Mouse (Mus musculus) frontal cortex, postnatal 10 days (tissue): ENCODE measurements at regions not wholly inside any gene's neighbourhood (a gene's known extent, or its start where the extent isn't known, plus 50 kb on each side); places are given as distances from the start of the nearest gene placed in this dataset.
"Not testable (repeated sequence)": the region's sequence is repeated elsewhere in the genome, so short reads cannot be mapped to it uniquely, and the experiment has no call there.

Source experiments
- DNase-seq, 2 experiments: peaks; one replicate each; pipeline ENCODE4 v3.0.0; 2022; ENCODE audit warnings: low spot score in 2 of 2, mixed read lengths in 1 of 2

DNA sequence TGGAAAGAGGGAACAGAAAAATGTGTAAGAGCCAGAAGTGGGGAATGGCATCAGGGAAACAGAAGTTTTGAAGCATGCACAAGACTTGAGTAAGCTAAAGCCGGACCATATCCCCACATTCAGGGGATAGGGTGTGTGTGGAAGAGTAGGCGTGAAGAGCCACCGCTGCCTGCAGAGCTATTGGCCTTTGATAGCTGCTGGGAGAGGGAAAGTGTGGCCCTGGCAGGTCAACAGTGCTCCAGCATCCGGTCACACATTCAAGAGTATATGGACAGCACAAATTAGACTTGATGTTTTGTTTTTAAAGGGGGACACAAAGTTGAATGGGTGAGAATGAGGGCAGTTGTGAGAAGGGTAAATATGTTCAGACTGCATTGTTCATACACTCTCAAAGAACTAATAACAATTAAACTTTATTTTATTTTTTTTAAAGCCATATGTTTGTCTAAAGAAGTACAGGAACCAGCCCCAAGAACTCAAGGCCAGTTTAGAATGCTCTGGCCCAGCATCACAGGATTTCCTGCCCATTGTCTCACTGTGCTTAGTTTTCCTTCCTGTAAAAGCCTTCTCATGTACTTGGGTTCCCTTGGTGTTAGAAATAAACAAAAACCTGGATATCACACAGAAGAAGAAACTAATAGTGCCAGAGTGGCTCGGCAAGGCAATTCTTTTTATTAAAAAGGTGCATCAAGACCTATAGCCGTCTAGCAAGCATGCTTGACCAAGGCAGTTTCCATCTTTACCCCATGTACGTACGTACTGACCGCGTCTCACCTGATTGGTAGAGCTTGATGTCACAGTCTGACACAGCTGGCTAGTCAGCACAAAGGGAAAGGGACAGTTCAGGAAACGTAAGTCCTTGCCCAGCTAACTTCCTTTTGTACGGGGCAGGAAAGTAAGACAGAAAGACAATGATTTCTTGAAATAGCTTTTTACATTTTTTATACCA lies 144.6 kb upstream of the Rbbp6 start:
- DNase-seq = no peak

DNA sequence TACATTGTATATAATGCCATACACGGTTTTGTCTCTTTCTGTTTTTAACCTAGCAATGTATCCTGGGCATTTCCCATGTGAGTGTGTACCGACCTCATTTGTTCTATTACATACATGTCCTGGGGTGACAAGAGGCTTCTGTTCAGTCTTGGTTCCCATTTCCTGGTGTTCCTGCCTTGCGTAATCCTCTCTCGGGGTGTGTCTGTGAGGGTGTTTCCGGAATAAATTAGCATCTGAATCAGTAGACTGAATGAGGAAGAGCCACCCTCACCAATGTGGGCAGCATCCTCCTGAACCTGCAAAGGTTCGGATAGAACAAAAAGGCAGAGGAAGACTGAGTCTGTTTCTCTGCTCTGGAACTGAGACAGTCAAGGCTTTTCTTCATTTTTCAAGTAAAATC lies 142.1 kb upstream of the Rbbp6 start:
- no peak for DNase-seq

DNA sequence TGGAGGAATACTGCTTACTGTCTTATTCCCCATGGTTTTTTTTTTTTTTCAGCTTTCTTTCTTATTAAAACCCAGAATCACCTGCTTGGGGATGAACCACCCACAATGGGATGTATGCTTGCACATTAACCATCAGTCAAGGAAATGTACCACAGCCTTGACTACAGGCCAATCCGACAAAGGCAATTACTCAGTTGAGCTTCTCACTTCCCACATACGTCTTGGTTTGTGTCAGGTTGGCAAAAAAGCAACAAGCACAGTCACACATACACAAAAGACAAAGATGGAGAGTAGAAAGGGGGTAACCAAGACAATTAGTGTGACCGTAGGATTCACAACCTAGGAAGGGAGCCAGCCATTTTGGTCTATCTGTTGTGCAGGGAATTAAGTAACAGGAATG lies 126.4 kb upstream of the Rbbp6 start:
- no peak for DNase-seq

DNA sequence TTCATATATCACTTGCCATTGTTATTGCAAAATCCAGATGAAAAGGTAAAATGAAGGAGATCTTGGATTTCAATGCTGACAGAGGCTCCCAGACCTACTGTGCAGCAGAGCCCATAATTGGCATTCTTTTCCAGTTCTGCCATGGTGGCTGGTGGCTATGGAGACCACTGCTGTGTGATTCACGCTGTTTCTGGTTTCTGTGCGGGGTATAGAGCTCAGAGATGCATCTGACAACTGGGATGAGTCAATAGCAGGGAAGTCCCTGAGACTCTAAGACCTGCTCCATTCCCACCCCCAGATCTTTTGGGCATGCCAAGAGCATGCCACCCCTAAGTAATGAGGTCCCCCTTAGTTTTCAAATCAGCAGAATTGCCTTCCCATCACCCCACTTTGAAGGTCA lies 120.7 kb upstream of the Rbbp6 start:
- no peak for DNase-seq

DNA sequence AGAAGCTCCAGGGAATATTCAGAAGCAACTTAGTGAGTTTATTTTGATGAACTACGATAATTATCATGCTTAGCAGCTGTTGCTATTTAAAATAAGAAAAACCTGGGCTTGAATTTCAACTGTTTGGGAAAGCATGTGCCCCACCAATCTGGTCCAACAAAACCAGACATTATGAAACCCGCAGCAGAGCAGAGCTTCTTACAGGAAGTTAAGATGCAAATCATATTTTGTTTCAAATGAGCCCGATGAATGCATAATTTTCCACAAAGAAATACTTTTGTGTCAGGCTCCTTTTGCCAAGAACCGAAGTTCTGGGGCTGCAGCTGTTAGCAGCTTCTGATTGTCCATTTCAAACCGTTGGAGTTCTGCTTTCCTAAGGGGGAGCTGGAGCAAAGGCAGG lies 118.1 kb upstream of the Rbbp6 start:
- DNase-seq = peak in 1 of 2 experiments; percentile 22

DNA sequence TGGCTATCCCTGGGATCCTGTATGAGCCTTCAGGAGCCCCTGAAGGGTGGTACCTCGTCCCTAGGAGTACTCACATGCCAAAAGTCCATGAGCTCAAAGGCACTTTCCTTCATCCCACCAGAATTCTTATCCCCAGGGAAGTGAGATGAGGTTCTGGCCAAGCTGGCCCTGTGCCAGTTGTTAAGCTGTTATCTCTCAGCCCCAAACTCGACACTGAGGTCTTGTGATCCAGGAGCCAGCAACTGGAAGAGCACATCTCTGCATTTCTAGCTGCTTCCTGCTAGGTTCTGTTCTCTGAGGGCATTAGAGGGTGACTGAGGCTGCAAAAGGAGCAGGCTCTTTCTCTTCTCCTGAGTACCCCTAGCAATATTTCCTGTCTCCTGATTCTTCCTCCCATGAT lies 92.1 kb upstream of the Rbbp6 start:
- DNase-seq = no peak

DNA sequence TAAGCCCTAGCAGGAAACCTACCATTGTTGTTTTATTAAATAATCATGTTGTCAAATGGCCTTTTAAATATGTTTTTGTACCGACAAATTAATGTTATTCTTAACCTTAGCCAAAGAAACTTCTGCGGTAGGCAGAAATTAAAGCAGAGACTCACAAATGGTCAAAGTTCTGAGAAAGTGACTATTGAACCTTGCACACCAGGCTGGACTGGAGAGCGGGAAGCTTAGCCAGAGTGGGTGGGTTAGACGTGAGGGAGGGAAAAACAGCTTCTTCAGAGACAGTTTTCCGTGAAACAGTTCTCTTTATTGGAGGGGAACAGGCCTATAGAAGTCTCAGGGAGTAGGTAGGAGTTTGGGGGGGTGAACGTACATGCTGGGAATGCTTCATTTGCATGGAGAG lies 89.2 kb upstream of the Rbbp6 start:
- no peak for DNase-seq

DNA sequence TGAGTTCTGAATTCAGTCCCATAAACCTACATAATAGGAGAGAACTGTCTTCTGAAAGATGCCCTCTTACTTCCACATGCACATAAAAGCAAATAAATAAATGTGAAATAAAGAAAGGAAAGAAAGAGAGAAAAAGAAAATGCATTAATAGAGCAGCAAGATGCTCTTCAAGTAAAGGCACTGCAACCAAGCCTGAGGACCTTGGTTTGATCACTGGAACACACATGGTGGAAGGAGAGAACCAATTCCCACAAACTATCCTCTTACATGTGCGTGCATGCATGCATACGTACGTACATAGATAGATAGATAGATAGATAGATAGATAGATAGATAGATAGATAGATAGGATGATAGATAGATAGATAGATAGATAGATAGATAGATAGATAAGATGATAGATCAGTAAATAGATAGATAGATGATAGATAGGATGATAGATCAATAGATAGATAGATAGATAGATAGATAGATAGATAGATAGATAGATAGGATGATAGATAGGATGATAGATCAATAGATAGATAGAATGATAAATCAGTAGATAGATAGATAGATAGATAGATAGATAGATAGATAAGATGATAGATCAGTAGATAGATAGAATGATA lies 83.5 kb upstream of the Rbbp6 start:
- DNase-seq = not testable (repeated sequence)

DNA sequence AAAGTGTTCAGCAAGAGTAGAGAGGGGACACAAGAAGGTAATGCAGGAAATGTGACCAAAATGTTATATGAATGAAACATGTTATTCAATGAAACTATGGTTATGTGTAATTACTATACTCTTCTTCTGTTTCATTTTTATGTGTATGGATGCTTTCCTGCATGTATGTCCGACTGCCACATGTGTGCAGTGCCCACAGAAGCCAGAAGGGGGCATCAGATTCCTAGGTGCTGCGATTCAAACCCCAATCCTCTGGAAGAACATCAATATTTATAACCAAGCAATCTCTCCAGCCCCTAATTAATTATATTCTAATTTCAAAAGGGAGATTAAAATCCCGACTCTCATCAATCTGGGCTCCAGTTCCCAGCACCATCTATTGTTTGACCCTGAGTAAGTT lies 78.7 kb upstream of the Rbbp6 start:
- no peak for DNase-seq

DNA sequence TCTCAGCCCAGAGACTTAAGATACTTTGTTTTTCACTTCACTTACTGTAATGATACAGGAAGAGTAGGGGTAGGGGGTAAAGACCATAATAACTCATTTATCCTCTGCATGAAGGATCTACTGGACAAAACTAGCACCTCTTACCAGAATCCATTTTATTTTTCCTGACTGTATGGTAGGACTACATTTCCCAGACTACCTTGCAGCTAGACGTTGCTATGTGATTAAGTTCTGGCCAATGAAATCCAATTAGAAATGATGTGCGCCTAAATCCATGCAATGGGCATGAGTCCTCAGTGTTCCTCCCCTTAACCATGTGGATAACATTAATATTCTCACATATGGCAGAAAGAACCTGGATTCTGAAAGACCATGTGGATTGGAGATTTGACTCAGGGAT lies 68.3 kb upstream of the Rbbp6 start:
- no peak for DNase-seq

DNA sequence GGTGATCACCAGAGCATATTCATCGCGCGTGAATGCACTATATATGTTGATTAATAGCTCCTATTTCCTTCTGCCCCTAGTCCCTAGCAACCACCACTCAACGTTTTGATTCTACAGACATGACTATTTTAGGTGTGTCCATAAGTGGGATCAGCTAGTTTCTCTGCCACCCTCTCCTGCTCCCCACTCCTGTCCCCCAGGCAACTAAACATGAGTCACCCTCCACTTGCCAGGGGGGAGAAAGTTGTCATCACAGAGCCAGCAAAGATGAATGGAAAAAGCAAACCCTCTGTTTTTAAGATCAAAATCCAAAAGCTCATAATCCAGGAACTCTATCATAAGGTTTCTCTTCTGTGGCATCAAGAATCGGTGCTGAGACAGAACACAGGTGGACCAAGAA lies 59.4 kb upstream of the Rbbp6 start:
- no peak for DNase-seq

DNA sequence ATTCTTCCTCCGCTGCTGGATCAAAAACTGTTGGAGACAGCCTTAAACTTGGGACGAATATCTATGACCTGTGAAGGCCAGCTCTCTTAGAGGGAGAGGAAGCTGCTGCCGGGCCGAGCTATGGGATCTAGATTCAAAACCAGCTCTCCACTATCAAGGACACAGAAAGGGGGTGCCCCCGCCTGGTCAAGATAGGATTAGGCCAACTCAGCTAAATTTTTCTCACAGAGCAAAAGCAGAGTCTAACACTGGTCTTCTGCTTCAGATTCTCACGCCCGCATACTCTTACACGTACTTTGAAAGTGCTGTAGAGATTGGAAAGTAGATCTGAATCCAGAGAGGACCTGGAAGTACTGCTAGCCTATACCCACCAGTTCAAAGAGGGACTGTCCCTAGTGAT lies 56.2 kb upstream of the Rbbp6 start:
- DNase-seq = no peak
